Mouse (Mus musculus) B cell, adult 2 months (primary cell): Measurements from ENCODE around the gene Cyp1b1.

Experiments used
- DNase-seq, 2 experiments: peaks; one replicate each; pipeline ENCODE4 v3.0.0; 2022

The Cyp1b1 gene

GRCm38 (mm10) chr17:79713643-79714367 lies 1.1 kb downstream of the Cyp1b1 start:
- no peak for DNase-seq

GRCm38 (mm10) chr17:79713276-79713642 lies 1.6 kb downstream of the Cyp1b1 start:
- DNase-seq, result no peak

- no peak for DNase-seq
These were observed 2.3 kb downstream of the Cyp1b1 start for GRCm38 (mm10) chr17:79712536-79712935.

- no peak for DNase-seq
These were observed 2.9 kb downstream of the Cyp1b1 start for GRCm38 (mm10) chr17:79711944-79712343.

- no peak for DNase-seq
These were observed 4.5 kb downstream of the Cyp1b1 start for GRCm38 (mm10) chr17:79710246-79710842.

GRCm38 (mm10) chr17:79709718-79710117 lies 5.1 kb downstream of the Cyp1b1 start:
- DNase-seq, result no peak

- no peak for DNase-seq
These were observed 6.7 kb downstream of the Cyp1b1 start for GRCm38 (mm10) chr17:79708168-79708567.

GRCm38 (mm10) chr17:79705671-79706455 lies 9.0 kb downstream of the Cyp1b1 start:
- no peak for DNase-seq

GRCm38 (mm10) chr17:79700871-79701270 lies 14.0 kb downstream of the Cyp1b1 start:
- no peak for DNase-seq

GRCm38 (mm10) chr17:79699197-79699596 lies 15.7 kb downstream of the Cyp1b1 start:
- DNase-seq, result no peak

GRCm38 (mm10) chr17:79695541-79695940 lies 19.3 kb downstream of the Cyp1b1 start:
- no peak for DNase-seq

- no peak for DNase-seq
These were observed 19.8 kb downstream of the Cyp1b1 start for GRCm38 (mm10) chr17:79695106-79695505.

GRCm38 (mm10) chr17:79670837-79671236 lies 44.0 kb downstream of the Cyp1b1 start:
- no peak for DNase-seq

GRCm38 (mm10) chr17:79664106-79664417 lies 50.8 kb downstream of the Cyp1b1 start:
- DNase-seq, result no peak

- no peak for DNase-seq
These were observed 51.3 kb downstream of the Cyp1b1 start for GRCm38 (mm10) chr17:79663393-79664105.

GRCm38 (mm10) chr17:79661848-79662247 lies 53.0 kb downstream of the Cyp1b1 start:
- DNase-seq, result no peak

- DNase-seq, result peak; percentile 63 to 65
These were observed 53.5 kb downstream of the Cyp1b1 start for GRCm38 (mm10) chr17:79661387-79661786.

- no peak for DNase-seq
These were observed 56.0 kb downstream of the Cyp1b1 start for GRCm38 (mm10) chr17:79658863-79659262.

GRCm38 (mm10) chr17:79658452-79658851 lies 56.4 kb downstream of the Cyp1b1 start:
- no peak for DNase-seq

- DNase-seq, result peak; percentile 14 to 22
These were observed 57.1 kb downstream of the Cyp1b1 start for GRCm38 (mm10) chr17:79657785-79658184.

- DNase-seq, result no peak
These were observed 60.7 kb downstream of the Cyp1b1 start for GRCm38 (mm10) chr17:79654187-79654586.

GRCm38 (mm10) chr17:79653171-79653570 lies 61.7 kb downstream of the Cyp1b1 start:
- no peak for DNase-seq
